Mouse (Mus musculus) liver, embryonic 15.5 days (tissue): ENCODE results near the gene Cdk2. TPM values are rescaled to one million over a fixed set of nuclear protein-coding genes. Genes with fewer than 3 reads are reported as not detected.

ENCODE experiments used
- polyA plus RNA-seq: library from polyadenylated mRNA; unstranded; fragments of >200 nt; fragmentation: Nextera tagmentation; extraction: Ambion mirVana; gene quantifications from 2 replicates; pipeline ENCODE4 v1.2.1, GENCODE M21; 2015

The Cdk2 gene
- polyA plus RNA-seq, 1 experiment from 2014 or later = 56.6 TPM

Other genes with a start within 250 kb of the Cdk2 start
- 23.5 and 23.6 TPM in 2 replicates for gene Smarcc2, start 245.8 kb downstream of the Cdk2 start, polyA plus RNA-seq
- 483 and 484 TPM in 2 replicates for gene Myl6, start 210.9 kb downstream of the Cdk2 start, polyA plus RNA-seq
- 1.4 and 1.7 TPM in 2 replicates for gene Myl6b, start 206.3 kb downstream of the Cdk2 start, polyA plus RNA-seq
- gene Esyt1, start 179.2 kb downstream of the Cdk2 start, polyA plus RNA-seq = 11.8 and 12.6 TPM in 2 replicates
- gene Zc3h10, start 157.3 kb downstream of the Cdk2 start, polyA plus RNA-seq = 4.9 and 5.8 TPM in 2 replicates
- 1,944 and 2,155 TPM in 2 replicates for gene Rpl41, start 155.7 kb downstream of the Cdk2 start, polyA plus RNA-seq
- gene Pa2g4, start 139.0 kb downstream of the Cdk2 start, polyA plus RNA-seq = 118 and 119 TPM in 2 replicates
- gene Erbb3, start 115.4 kb downstream of the Cdk2 start, polyA plus RNA-seq = 3.1 and 3.6 TPM in 2 replicates
- gene Rps26, start 78.3 kb downstream of the Cdk2 start, polyA plus RNA-seq = 296 and 352 TPM in 2 replicates
- 0.12 TPM in 2 replicates for gene Ikzf4, start 59.0 kb downstream of the Cdk2 start, polyA plus RNA-seq
- gene Suox, start 31.0 kb downstream of the Cdk2 start, polyA plus RNA-seq = 14.3 and 14.7 TPM in 2 replicates
- 33.5 and 36.7 TPM in 2 replicates for gene Rab5b, start 8.8 kb downstream of the Cdk2 start, polyA plus RNA-seq
- gene Pmel, start 836 bp downstream of the Cdk2 start, polyA plus RNA-seq = 0.60 and 0.68 TPM in 2 replicates
- 2.4 and 3.0 TPM in 2 replicates for gene Dgka, start 39.8 kb upstream of the Cdk2 start, polyA plus RNA-seq
- gene Pym1, start 42.9 kb upstream of the Cdk2 start, polyA plus RNA-seq = 13.3 and 14.8 TPM in 2 replicates
- gene Mmp19, start 85.9 kb upstream of the Cdk2 start, polyA plus RNA-seq = 10.5 and 11.3 TPM in 2 replicates
- 18.3 and 21.1 TPM in 2 replicates for gene Dnajc14, start 99.0 kb upstream of the Cdk2 start, polyA plus RNA-seq
- gene Tmem198b, start 99.3 kb upstream of the Cdk2 start, polyA plus RNA-seq = 2.1 and 2.9 TPM in 2 replicates
- 89.5 and 99.7 TPM in 2 replicates for gene Sarnp, start 112.3 kb upstream of the Cdk2 start, polyA plus RNA-seq
- gene Ormdl2, start 116.6 kb upstream of the Cdk2 start, polyA plus RNA-seq = 73.9 and 75.5 TPM in 2 replicates
- gene Gdf11, start 186.7 kb upstream of the Cdk2 start, polyA plus RNA-seq = 0.26 and 0.31 TPM in 2 replicates
- 102 and 113 TPM in 2 replicates for gene Cd63, start 196.0 kb upstream of the Cdk2 start, polyA plus RNA-seq
- 18.4 and 24.3 TPM in 2 replicates for gene Rdh5, start 217.9 kb upstream of the Cdk2 start, polyA plus RNA-seq
- gene Bloc1s1, start 219.0 kb upstream of the Cdk2 start, polyA plus RNA-seq = 93.9 and 96.1 TPM in 2 replicates
- 0.81 and 1.1 TPM in 2 replicates for gene Itga7, start 228.8 kb upstream of the Cdk2 start, polyA plus RNA-seq